Mouse (Mus musculus) hindbrain, embryonic 15.5 days (tissue): ENCODE results near the gene Hbq1a. TPM values are rescaled to one million over a fixed set of nuclear protein-coding genes. Genes with fewer than 3 reads are reported as not detected.

Source experiments
- polyA plus RNA-seq: library from polyadenylated mRNA; unstranded; fragments of >200 nt; fragmentation: Nextera tagmentation; extraction: Ambion mirVana; gene quantifications from 2 replicates; pipeline ENCODE4 v1.2.1, GENCODE M21; 2015

The Hbq1a gene
- polyA plus RNA-seq, 1 experiment from 2014 or later, result 0.83 TPM

Other genes with a start within 250 kb of the Hbq1a start
- gene Il9r, start 99.8 kb upstream of the Hbq1a start, polyA plus RNA-seq, result not detected in 2 replicates
- 49.5 and 50.4 TPM in 2 replicates for gene Snrnp25, start 94.7 kb upstream of the Hbq1a start, polyA plus RNA-seq
- 24.8 and 29.2 TPM in 2 replicates for gene Rhbdf1, start 77.8 kb upstream of the Hbq1a start, polyA plus RNA-seq
- gene Mpg, start 73.6 kb upstream of the Hbq1a start, polyA plus RNA-seq, result 34.7 and 36.9 TPM in 2 replicates
- gene Nprl3, start 32.4 kb upstream of the Hbq1a start, polyA plus RNA-seq, result 33.5 and 43.9 TPM in 2 replicates
- 31.5 and 46.1 TPM in 2 replicates for gene Hba-x, start 23.7 kb upstream of the Hbq1a start, polyA plus RNA-seq
- gene Hba-a1, start 16.6 kb upstream of the Hbq1a start, polyA plus RNA-seq, result 2,663 and 3,254 TPM in 2 replicates
- gene Hbq1b, start 13.1 kb upstream of the Hbq1a start, polyA plus RNA-seq, result 0.51 and 0.95 TPM in 2 replicates
- 6,860 and 8,722 TPM in 2 replicates for gene Hba-a2, start 3.6 kb upstream of the Hbq1a start, polyA plus RNA-seq
- 20.8 and 21.1 TPM in 2 replicates for gene Sh3pxd2b, start 47.8 kb downstream of the Hbq1a start, polyA plus RNA-seq
- gene Ubtd2, start 155.3 kb downstream of the Hbq1a start, polyA plus RNA-seq, result 46.6 and 46.9 TPM in 2 replicates
- gene Efcab9, start 232.0 kb downstream of the Hbq1a start, polyA plus RNA-seq, result 0.25 and 0.63 TPM in 2 replicates
- gene Stk10, start 233.2 kb downstream of the Hbq1a start, polyA plus RNA-seq, result 2.0 and 2.8 TPM in 2 replicates